In genomic region chr4:150281891-150282630, GRCm38 (mm10) we compare ENCODE assay signal across 8 mouse cellular contexts. TPM values are rescaled to one million over a fixed set of nuclear protein-coding genes. Genes with fewer than 3 reads are reported as not detected.
A peak's percentile ranks its signal among the peaks of the same experiment; 100 is the strongest.
DNase-seq lines count a peak whose midpoint lies in the region; ATAC-seq lines count a peak whose summit lies in the region.

No protein-coding gene starts in this region.

- H3K27me3 ChIP-seq in embryonic facial prominence, embryonic 14.5 days (replicated peaks; ENCODE audit: control insufficient read depth, insufficient read depth, low read length) = no peaks in the 10 kb centered on the region
- H3K27me3 ChIP-seq in heart, embryonic 14.5 days (ENCODE audit: control insufficient read depth, insufficient read depth, low read length) = no peaks in the 10 kb centered on the region

- H3K4me3 ChIP-seq in embryonic facial prominence, embryonic 14.5 days (ENCODE audit: low read depth, low read length) = peak overlapping the region; percentile 99
- H3K4me3 ChIP-seq in heart, embryonic 14.5 days (ENCODE audit: control insufficient read depth in 1 of 2, insufficient read depth in 1 of 2, low read depth in 1 of 2, low read length in 2 of 2) = peak overlapping the region; percentile 86 to 89

- no peaks in the 10 kb centered on the region for H3K36me3 ChIP-seq in embryonic facial prominence, embryonic 14.5 days (ENCODE audit: control insufficient read depth, insufficient read depth, low read length)
- no peaks in the 10 kb centered on the region for H3K36me3 ChIP-seq in heart, embryonic 14.5 days (ENCODE audit: control insufficient read depth, insufficient read depth, low read length)

- no peaks in the 10 kb centered on the region for H3K9me3 ChIP-seq in embryonic facial prominence, embryonic 14.5 days (ENCODE audit: control insufficient read depth, low read length)
- no peaks in the 10 kb centered on the region for H3K9me3 ChIP-seq in heart, embryonic 14.5 days (ENCODE audit: control insufficient read depth, low read length)

- peak; percentile 10; the same call in 1 of the 2 replicates for ATAC-seq in embryonic facial prominence, embryonic 14.5 days (ENCODE audit: low read depth)
- ATAC-seq in heart, embryonic 14.5 days (ENCODE audit: insufficient number of reproducible peaks, insufficient read depth, low FRiP score, low read depth) = peak; percentile 37
- ATAC-seq in monocyte, adult 5-6 weeks (replicated peaks; ENCODE audit: insufficient number of reproducible peaks, low FRiP score, low TSS enrichment, poor library complexity, severe bottlenecking) = no peak

- H3K27ac ChIP-seq in embryonic facial prominence, embryonic 14.5 days (replicated peaks; ENCODE audit: low read depth, low read length) = peak overlapping the region; percentile 99
- peak overlapping the region; percentile 84 to 96 for H3K27ac ChIP-seq in heart, embryonic 14.5 days (replicated peaks in 1 of 2; ENCODE audit: control insufficient read depth in 1 of 2, insufficient read depth in 1 of 2, low read depth in 2 of 2, low read length in 2 of 2)

- DNase-seq in CD8-positive naive resting alpha-beta T cell, adult 2 months (ENCODE audit: low read depth in 2 of 2, low spot score in 2 of 2) = peak; percentile 13 to 18
- DNase-seq in adrenal gland, adult (ENCODE audit: inconsistent age in 2 of 2, low spot score in 1 of 2) = peak; percentile 60 to 89
- DNase-seq in embryonic facial prominence, embryonic 14.5 days (ENCODE audit: low spot score) = no peak
- peak; percentile 77 for DNase-seq in kidney, postnatal 10 days
- peak; percentile 71 for DNase-seq in lung, postnatal 36 days
- peak; percentile 43 for DNase-seq in right cerebral cortex, postnatal 14 days

- H3K4me2 ChIP-seq in embryonic facial prominence, embryonic 14.5 days (ENCODE audit: low read depth, low read length) = peak overlapping the region; percentile 75
- H3K4me2 ChIP-seq in heart, embryonic 14.5 days (ENCODE audit: low read length) = peak overlapping the region; percentile 71

- 1% methylated on average over 34 of the region's 50 CpGs for WGBS in embryonic facial prominence, embryonic 14.5 days
- under 1% methylated on average over 32 of the region's 50 CpGs for WGBS in heart, embryonic 14.5 days

- peaks cover 16% of the 10 kb centered on the region for H3K4me1 ChIP-seq in embryonic facial prominence, embryonic 14.5 days (ENCODE audit: control insufficient read depth, insufficient read depth, low read length)
- peaks cover 7 to 28% of the 10 kb centered on the region in 2 experiments for H3K4me1 ChIP-seq in heart, embryonic 14.5 days (ENCODE audit: control insufficient read depth in 2 of 2, insufficient read depth in 2 of 2, low read length in 2 of 2)

- peak overlapping the region; percentile 99 for H3K9ac ChIP-seq in embryonic facial prominence, embryonic 14.5 days (ENCODE audit: low read depth, low read length)
- peak overlapping the region; percentile 99 for H3K9ac ChIP-seq in heart, embryonic 14.5 days (ENCODE audit: low read length)

RNA-seq across cellular contexts. Expression of gene Rere, which starts 0.6 kb away (rescaled TPM):
- 28.7 and 32.0 TPM in 2 replicates for polyA plus RNA-seq in embryonic facial prominence, embryonic 14.5 days (2014; fragmentation: Nextera tagmentation; extraction: Ambion mirVana)
- polyA plus RNA-seq in heart, embryonic 14.5 days (2014; fragmentation: Nextera tagmentation; extraction: Ambion mirVana) = 25.9 and 28.5 TPM in 2 replicates
- 11.1 to 34.3 TPM (median 14.5 TPM) in 3 replicates for total RNA-seq in monocyte, adult 5-6 weeks (2017)

RNA-seq across cellular contexts. Expression of gene Eno1, which starts 45.5 kb away (rescaled TPM):
- 1,320 and 1,483 TPM in 2 replicates for polyA plus RNA-seq in embryonic facial prominence, embryonic 14.5 days (2014; fragmentation: Nextera tagmentation; extraction: Ambion mirVana)
- polyA plus RNA-seq in heart, embryonic 14.5 days (2014; fragmentation: Nextera tagmentation; extraction: Ambion mirVana) = 1,771 and 1,859 TPM in 2 replicates
- total RNA-seq in monocyte, adult 5-6 weeks (2017) = 240 to 351 TPM (median 288 TPM) in 3 replicates
